ENCODE assay signal across 1 mouse cellular context in the genomic region with DNA sequence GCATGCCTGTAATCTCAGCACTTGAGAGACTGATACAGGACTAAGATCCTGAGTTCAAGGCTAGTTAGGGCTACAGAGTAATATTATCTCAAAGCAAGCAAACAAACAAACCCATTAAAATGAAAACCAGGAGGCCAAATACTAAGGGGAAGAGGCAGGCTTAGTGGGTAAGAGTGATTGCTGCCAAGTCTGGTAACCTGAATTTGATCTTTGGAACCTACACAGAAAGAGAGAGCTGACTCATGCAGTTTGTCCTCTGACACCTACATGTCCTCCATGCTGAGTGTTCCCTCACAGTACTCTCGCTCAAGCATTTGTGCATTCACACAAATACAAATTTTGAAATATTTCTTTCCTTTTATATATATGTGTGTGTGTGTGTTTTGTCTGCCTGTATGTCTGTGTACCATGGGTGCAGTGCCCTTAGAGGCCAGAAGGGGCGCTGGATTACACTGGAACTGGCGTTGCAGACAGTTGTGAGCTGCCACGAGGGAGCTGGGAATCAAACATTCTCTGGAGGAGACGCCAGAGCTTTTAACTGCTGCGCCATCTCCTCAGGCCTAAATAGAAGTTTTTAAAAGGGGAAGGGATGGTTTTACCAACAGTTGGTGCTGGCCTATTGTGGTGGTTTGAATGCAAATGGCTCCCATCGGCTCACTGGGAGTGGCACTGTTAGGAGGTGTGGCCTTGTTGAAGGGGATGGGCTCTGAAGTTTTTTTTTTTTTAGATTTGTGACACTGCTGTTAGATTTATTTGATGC.
TF ChIP-seq lines count a peak whose summit lies in the region.

No protein-coding gene starts in this region.

TF ChIP-seq in MEL, 35 proteins besides CTCF, POLR2A, EP300 and RAD21 (continued from another document):
- no peak for TF ChIP-seq TBP (IDR thresholded peaks at IDR 0.05; ENCODE audit: low read depth, low read length)
- TF ChIP-seq JUND (IDR thresholded peaks at IDR 0.05; ENCODE audit: low read depth, low read length): no peak
- TF ChIP-seq CHD2 (IDR thresholded peaks at IDR 0.05; ENCODE audit: low read length): no peak
- TF ChIP-seq POLR2AphosphoS2 (IDR thresholded peaks at IDR 0.05; ENCODE audit: low read length): no peak
- no peak for TF ChIP-seq ZKSCAN1 (IDR thresholded peaks at IDR 0.05; ENCODE audit: low read depth, low read length)
- no peak for TF ChIP-seq ETS1 (IDR thresholded peaks at IDR 0.05; ENCODE audit: low read depth, low read length)
- no peak for TF ChIP-seq POLR2AphosphoS5 (IDR thresholded peaks at IDR 0.05; ENCODE audit: borderline replicate concordance, low read depth, low read length)
- TF ChIP-seq ZNF384 (IDR thresholded peaks at IDR 0.05; ENCODE audit: low read depth, low read length): no peak
- no peak for TF ChIP-seq UBTF (IDR thresholded peaks at IDR 0.05; ENCODE audit: borderline replicate concordance, insufficient read depth, low read depth, low read length)
